8 mouse cellular contexts compared by ENCODE assay signal in genomic region chr19:61084149-61084940, GRCm38 (mm10). TPM values are rescaled to one million over a fixed set of nuclear protein-coding genes. Genes with fewer than 3 reads are reported as not detected.
DNase-seq lines count a peak whose midpoint lies in the region; ATAC-seq and TF ChIP-seq lines count a peak whose summit lies in the region.

No protein-coding gene starts in this region.

- no peaks in the 10 kb centered on the region for H3K4me1 ChIP-seq in hindbrain, postnatal 0 days (ENCODE audit: insufficient read depth, low read length)

- WGBS in hindbrain, postnatal 0 days: 51% methylated on average over 4 of the region's 4 CpGs

- CTCF ChIA-PET in Patski (lab: Charles Lee): interaction anchor here (0.8 to 5.3 kb wide), 25 partner anchors 10 to 259 kb away, joined by 3 to 66 read pairs (median 4); partner anchors contain the start of genes Grk5 and Prdx3

- in situ Hi-C loops in Patski (cut with MboI; ENCODE audit: low pct_unique_long_range_greater_than_20kb): no loop called here

- no peak overlapping the region for H3K9ac ChIP-seq in hindbrain, postnatal 0 days (replicated peaks; ENCODE audit: low read length)

- no peak overlapping the region for H3K4me3 ChIP-seq in hindbrain, postnatal 0 days (ENCODE audit: low read length)

- H3K27me3 ChIP-seq in Patski: no peaks in the 10 kb centered on the region
- H3K27me3 ChIP-seq in hindbrain, postnatal 0 days (ENCODE audit: insufficient read depth, low read length): no peaks in the 10 kb centered on the region

- peak; percentile 96 for TF ChIP-seq CTCF in Patski (IDR thresholded peaks at IDR 0.05)
- TF ChIP-seq CTCF in hindbrain, postnatal 0 days (IDR thresholded peaks at IDR 0.05; ENCODE audit: low read depth): peak; percentile 98

- no peak overlapping the region for H3K27ac ChIP-seq in hindbrain, postnatal 0 days

- H3K36me3 ChIP-seq in hindbrain, postnatal 0 days (ENCODE audit: insufficient read depth, low read length): no peaks in the 10 kb centered on the region; the same call in 1 of the 2 replicates

- no peaks in the 10 kb centered on the region for H3K9me3 ChIP-seq in hindbrain, postnatal 0 days (ENCODE audit: low read length)

- peak; percentile 26 for ATAC-seq in Patski
- ATAC-seq in hindbrain, postnatal 0 days: peak; percentile 80
- ATAC-seq in megakaryocyte, adult 5-6 weeks (ENCODE audit: poor library complexity, severe bottlenecking): peak; percentile 77

- no peak overlapping the region for H3K4me2 ChIP-seq in hindbrain, postnatal 0 days (ENCODE audit: low read depth, low read length)

- POLR2A ChIA-PET in Patski (lab: Charles Lee): interaction anchor here (0.6 to 1.2 kb wide), 2 partner anchors 195 to 236 kb away, joined by 4 to 5 read pairs; partner anchors contain the start of gene Grk5

- peak; percentile 33 for DNase-seq in Patski (ENCODE audit: low read depth, low spot score)
- peak; percentile 85 for DNase-seq in cerebellum, adult 9-11 months
- peak; percentile 94 to 96 for DNase-seq in frontal cortex, postnatal 25 days (ENCODE audit: low spot score in 2 of 2)
- peak; percentile 91 for DNase-seq in hindbrain, postnatal 0 days (ENCODE audit: low spot score)
- peak; percentile 90 to 91 for DNase-seq in left cerebral cortex, adult 18-20 months (ENCODE audit: low spot score in 2 of 2)
- DNase-seq in right cerebral cortex, adult 2 months (ENCODE audit: low spot score in 2 of 2): peak; percentile 95 to 97
- DNase-seq in urinary bladder, postnatal 14 days (ENCODE audit: low spot score): peak; percentile 86

RNA-seq across cellular contexts. Expression of gene Zfp950, which starts 56.3 kb away (rescaled TPM):
- 14.6 TPM for polyA plus RNA-seq in Patski (2021)
- 12.0 and 12.4 TPM in 2 replicates for total RNA-seq in hindbrain, postnatal 0 days (2014; rRNA removed)
- polyA plus RNA-seq in hindbrain, postnatal 0 days (2015; fragmentation: Nextera tagmentation; extraction: Ambion mirVana): 38.1 and 46.7 TPM in 2 replicates
- 10 to 100 TPM; 36.9 to 44.3 TPM for total RNA-seq in left cerebral cortex, adult 18-20 months (2021)
- total RNA-seq in megakaryocyte, adult 5-6 weeks (2015): 34.3 and 39.3 TPM in 2 replicates
- total RNA-seq in megakaryocyte, adult 5-6 weeks (2017): 29.4 and 35.9 TPM in 2 replicates

Comparison
In these comparisons a context has a peak if more than half of its experiments do, and no peak if none do; other contexts are left out.
1. ATAC-seq: peak in every context shown above with its lines; median percentile 80 in hindbrain, postnatal 0 days; 77 in megakaryocyte, adult 5-6 weeks; 26 in Patski.
2. DNase-seq: peak in every context shown above with its lines; median percentile 96 in right cerebral cortex, adult 2 months; 95 in frontal cortex, postnatal 25 days; 91 in hindbrain, postnatal 0 days; 90 in left cerebral cortex, adult 18-20 months; 86 in urinary bladder, postnatal 14 days; 85 in cerebellum, adult 9-11 months; 33 in Patski.